Mouse (Mus musculus) limb, embryonic 14.5 days (tissue): ENCODE data around the gene Ccdc65. TPM values are rescaled to one million over a fixed set of nuclear protein-coding genes. Genes with fewer than 3 reads are reported as not detected.

Source experiments
- ATAC-seq: fragments of 200-750 bp; cut with Nextera tagmentation; 2 replicates; pipeline ENCODE4 v1.8.0; 2017; ENCODE audit warnings: low read depth, moderate number of reproducible peaks, moderate TSS enrichment; ENCODE audit not compliant: low FRiP score
- DNase-seq: peaks from one replicate; pipeline ENCODE4 v3.0.0-alpha.2; 2015; ENCODE audit warnings: low spot score
- H3K27ac ChIP-seq: fragments of 300-500 bp; sonication (generic); replicated peaks from 2 replicates; pipeline ENCODE4 v1.5.1; 2014; ENCODE audit warnings: low read depth, mild to moderate bottlenecking, low read length, moderate library complexity, mixed read lengths
- H3K27me3 ChIP-seq: fragments of 300-500 bp; sonication (generic); 2 replicates; pipeline ENCODE4 v1.6.1; 2014; ENCODE audit warnings: low read length, mixed read lengths; ENCODE audit not compliant: control insufficient read depth, insufficient read depth
- H3K36me3 ChIP-seq: fragments of 300-500 bp; sonication (generic); 2 replicates; pipeline ENCODE4 v1.6.1; 2014; ENCODE audit warnings: mild to moderate bottlenecking, low read length, moderate library complexity, mixed read lengths; ENCODE audit not compliant: control insufficient read depth, insufficient read depth
- H3K4me1 ChIP-seq: fragments of 300-500 bp; sonication (generic); 2 replicates; pipeline ENCODE4 v1.6.1; 2014; ENCODE audit warnings: antibody characterized with exemption, low read length, mixed read lengths; ENCODE audit not compliant: control insufficient read depth, insufficient read depth
- H3K4me2 ChIP-seq: fragments of 300-500 bp; sonication (generic); replicated peaks from 2 replicates; pipeline ENCODE4 v1.6.1; 2014; ENCODE audit warnings: low read depth, mild to moderate bottlenecking, low read length, moderate library complexity; ENCODE audit not compliant: severe bottlenecking
- H3K4me3 ChIP-seq: fragments of 300-500 bp; sonication (generic); replicated peaks from 2 replicates; pipeline ENCODE4 v1.5.1; 2014; ENCODE audit warnings: low read length
- H3K9ac ChIP-seq: fragments of 300-500 bp; sonication (generic); 2 replicates; pipeline ENCODE4 v1.6.1; 2014; ENCODE audit warnings: mild to moderate bottlenecking, low read depth, low read length, moderate library complexity; ENCODE audit not compliant: severe bottlenecking
- H3K9me3 ChIP-seq: fragments of 300-500 bp; sonication (generic); 2 replicates; pipeline ENCODE4 v1.6.1; 2016; ENCODE audit warnings: low read length; ENCODE audit not compliant: control insufficient read depth
- POLR2A ChIP-seq: fragments of 200-500 bp; IDR thresholded peaks from 2 replicates; pipeline ENCODE4 v1.8.0; 2012; ENCODE audit warnings: inconsistent platforms, mild to moderate bottlenecking, moderate library complexity, borderline replicate concordance; ENCODE audit not compliant: insufficient read depth, insufficient read length; ENCODE audit errors: extremely low read depth
- WGBS: fragments of 180-500 bp; shearing (Covaris S2); extraction: QIAGEN DNeasy Blood & Tissue Kit; methylation state at CpG from one replicate; pipeline ENCODE4 v1.1.7; 2014; 5-methylcytosine and 5-hydroxymethylcytosine counted together
- polyA plus RNA-seq, 2 experiments: library from polyadenylated mRNA; depleted of rRNA in 1 of 2; stranded (reverse) in 1 of 2; unstranded in 1 of 2; fragments of >200 nt; fragmentation: Nextera tagmentation in 1 of 2; extraction: Ambion mirVana in 1 of 2; gene quantifications; 2 replicates each; pipeline versions ENCODE4 v1.2.1 to v1.2.3; 2012 to 2014

The Ccdc65 gene
- polyA plus RNA-seq, 2 experiments = 0.48 to 0.87 TPM

DNA sequence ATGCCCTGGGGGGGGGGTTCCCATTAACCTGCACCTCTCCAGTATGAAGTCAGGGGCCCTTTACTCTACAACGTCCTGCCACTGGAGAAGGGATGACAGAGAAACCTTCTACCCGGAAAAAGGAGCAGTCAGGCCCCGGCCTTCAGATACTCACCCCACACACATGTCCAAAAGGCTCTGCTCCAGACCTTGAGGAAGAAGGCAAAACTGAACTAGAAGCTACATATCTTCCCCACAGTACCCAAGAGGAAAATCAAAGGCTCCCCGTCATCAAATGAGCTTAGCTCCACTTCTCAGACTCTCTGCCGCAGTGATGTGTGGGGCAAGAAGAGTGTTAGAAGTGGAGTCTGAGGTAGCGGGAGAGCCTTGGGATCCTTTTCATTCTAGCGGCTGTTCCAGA is 18.7 kb downstream of the Ccdc65 start:
- no peak for ATAC-seq
- no peaks in the 10 kb centered on the region for H3K9me3 ChIP-seq
- H3K36me3 ChIP-seq = no peaks in the 10 kb centered on the region
- peak overlapping the region; percentile 93 for H3K4me2 ChIP-seq
- H3K27me3 ChIP-seq = no peaks in the 10 kb centered on the region
- peak overlapping the region; percentile 57 for H3K9ac ChIP-seq
- H3K4me1 ChIP-seq = peaks cover 17% of the 10 kb centered on the region
- peak overlapping the region; percentile 57 for H3K4me3 ChIP-seq
- no peak for DNase-seq
- 29% methylated on average over 7 of the region's 7 CpGs for WGBS
- TF ChIP-seq POLR2A = no peak
- H3K27ac ChIP-seq = no peak overlapping the region

DNA sequence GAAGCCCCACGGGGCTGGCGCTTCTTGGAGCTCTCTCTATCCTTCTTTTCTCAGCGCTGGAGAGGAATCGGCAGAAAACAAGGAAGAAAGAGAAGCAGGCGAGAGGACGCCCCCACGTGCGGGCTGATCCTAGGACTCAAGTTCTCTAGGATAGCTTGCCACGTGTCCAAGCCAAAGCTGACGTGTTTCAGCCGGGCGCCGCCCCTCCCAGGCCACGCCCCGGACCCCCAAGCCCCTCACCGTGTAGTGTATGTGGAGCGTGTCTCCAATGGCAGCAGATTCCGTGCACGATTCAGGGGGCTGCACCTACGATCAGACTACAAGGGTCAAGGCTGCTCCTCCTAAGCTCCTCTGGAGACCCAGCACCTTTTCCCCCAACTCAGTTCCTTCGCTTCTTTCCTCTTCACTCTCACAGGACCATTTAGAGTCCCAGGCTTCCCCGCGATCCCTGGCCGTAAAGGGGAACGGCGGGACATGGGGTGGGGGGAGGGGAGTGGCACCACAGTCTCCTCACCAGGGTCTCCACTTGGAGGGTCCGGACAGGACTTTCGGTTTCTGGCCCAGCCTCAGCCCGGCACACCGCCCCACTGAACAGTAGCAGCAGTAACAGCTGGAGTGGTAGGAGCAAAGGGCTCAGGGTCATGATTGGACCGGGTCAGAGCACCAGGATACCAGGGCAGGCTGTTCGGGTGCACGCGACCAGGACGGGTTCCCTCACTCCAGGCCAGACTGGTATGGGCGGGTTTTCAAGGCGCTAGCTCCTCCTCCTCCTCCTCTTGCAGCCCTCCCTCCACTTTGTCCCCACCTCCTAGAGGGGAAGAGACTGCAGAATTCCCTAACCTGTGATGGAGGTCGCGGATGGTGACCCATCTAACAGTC is 19.7 kb downstream of the Ccdc65 start, which contains the start of gene Fkbp11:
Gene Fkbp11 (minus strand): TSS at position 756 of the 879 bp plus-strand sequence.
- under 1% methylated on average over 37 of the region's 39 CpGs for WGBS
- ATAC-seq = peak; percentile 85

DNA sequence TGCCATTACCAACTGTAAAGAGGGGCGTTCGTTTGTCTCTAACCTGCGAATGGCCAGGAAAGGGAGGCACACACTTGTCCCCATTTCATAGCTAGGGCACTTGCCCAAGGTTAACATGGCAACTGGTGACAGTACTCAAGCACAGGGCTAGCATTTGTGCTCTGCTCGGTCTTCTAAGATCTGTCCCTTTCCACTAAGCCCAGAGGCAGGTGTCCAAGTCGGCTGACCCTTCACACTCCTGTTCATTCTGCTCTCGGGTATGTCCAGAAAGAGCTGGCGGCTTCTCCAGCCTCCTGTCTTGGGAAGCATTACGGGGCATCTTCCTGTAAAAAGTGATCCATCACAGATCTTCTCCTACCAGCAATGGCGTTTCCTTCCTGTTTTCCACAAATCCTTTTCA is 20.4 kb downstream of the Ccdc65 start:
- Histone ChIP-seq H3K4me2 (peak overlapping the region; percentile 93), H3K27ac (no peak overlapping the region)
- WGBS = 38% methylated on average over 9 of the region's 9 CpGs

More for the DNA sequence above, 19.7 kb downstream of the Ccdc65 start, which contains the start of gene Fkbp11:
- Histone ChIP-seq H3K27ac (peak within 1 kb of the TSS; percentile 58), H3K9me3 (no peaks in the 10 kb centered on the region), H3K36me3 (no peaks in the 10 kb centered on the region), H3K4me3 (peak within 1 kb of the TSS; percentile 57), H3K9ac (peak within 1 kb of the TSS; percentile 57), H3K27me3 (no peaks in the 10 kb centered on the region), H3K4me1 (peaks cover 17% of the 10 kb centered on the region), H3K4me2 (peak within 1 kb of the TSS; percentile 93)
- DNase-seq = peak; percentile 81
- TF ChIP-seq POLR2A = 0 out of 2 replicates have a peak, but pooled peaks have one; percentile 6

DNA sequence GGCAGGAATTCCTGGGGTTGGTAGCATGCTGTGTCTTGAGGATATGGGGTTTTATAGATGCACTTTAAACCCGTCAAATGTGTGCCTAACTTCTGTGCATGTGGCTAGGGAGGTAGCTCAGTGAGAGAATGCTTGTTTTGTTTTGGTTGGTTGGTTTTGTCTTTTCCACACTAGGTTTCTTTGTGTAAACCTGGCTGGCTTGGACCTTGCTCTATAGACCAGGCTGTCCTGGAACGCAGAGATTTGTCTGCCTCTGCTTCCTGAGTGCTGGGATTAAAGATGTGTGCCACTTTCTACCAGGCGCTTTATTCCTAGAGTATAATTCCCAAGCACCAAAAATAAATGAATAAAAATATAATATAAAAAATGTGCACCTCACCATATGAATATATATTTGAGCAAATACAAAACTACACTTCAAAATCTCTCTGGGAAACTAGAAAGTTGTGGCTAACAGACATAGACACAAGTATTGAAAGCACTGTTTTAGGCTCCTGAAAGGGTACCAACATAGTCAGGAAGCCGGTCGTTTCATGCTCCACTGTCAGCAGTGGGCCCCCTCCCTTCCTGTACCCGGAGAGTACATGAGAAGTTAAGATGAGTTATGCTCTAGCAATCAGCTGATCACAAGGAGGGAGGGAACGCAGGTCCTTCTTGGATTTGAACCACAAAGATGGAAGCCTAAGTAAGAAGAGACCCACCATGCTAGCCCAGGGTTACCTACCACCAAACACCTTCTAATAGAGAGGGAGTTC is 22.0 kb downstream of the Ccdc65 start:
- H3K4me1 ChIP-seq = peaks cover 13% of the 10 kb centered on the region
- H3K36me3 ChIP-seq = peaks cover 6% of the 10 kb centered on the region; the same call in 1 of the 2 replicates
- no peaks in the 10 kb centered on the region for H3K27me3 ChIP-seq
- H3K27ac ChIP-seq = no peak overlapping the region
- no peaks in the 10 kb centered on the region for H3K9me3 ChIP-seq
- H3K9ac ChIP-seq = no peak overlapping the region
- TF ChIP-seq POLR2A = no peak
- WGBS = 64% methylated on average over 7 of the region's 7 CpGs
- no peak for DNase-seq
- H3K4me3 ChIP-seq = no peak overlapping the region
- no peak overlapping the region for H3K4me2 ChIP-seq
- no peak for ATAC-seq

More for the DNA sequence above, 20.4 kb downstream of the Ccdc65 start:
- TF ChIP-seq POLR2A = no peak
- Histone ChIP-seq H3K9ac (no peak overlapping the region), H3K36me3 (no peaks in the 10 kb centered on the region), H3K4me3 (peak overlapping the region; percentile 57; the same call in 1 of the 2 replicates), H3K9me3 (no peaks in the 10 kb centered on the region), H3K27me3 (no peaks in the 10 kb centered on the region), H3K4me1 (peaks cover 15% of the 10 kb centered on the region)
- DNase-seq (no peak), ATAC-seq (no peak)

DNA sequence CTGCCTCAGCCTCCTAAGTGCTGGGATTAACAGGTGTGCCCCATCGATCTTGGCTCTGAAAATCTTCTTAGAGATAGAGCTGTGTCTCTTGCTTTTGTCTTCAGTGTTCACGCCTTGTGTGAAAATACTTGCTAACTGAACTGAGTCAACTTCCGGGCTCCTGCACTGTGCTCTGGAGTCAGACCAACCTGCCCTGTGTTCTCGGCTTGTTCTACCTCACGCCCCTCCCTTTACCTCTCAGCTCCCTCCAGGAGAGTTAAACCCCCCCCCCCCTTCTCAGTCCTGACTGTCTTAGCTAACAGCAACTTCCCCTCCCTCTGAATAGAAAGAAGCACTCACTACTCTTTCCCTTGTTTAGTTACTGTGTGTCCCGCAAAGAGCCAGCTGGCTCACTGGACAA is 22.8 kb downstream of the Ccdc65 start:
- no peak for TF ChIP-seq POLR2A
- H3K36me3 ChIP-seq = peaks cover 12% of the 10 kb centered on the region; the same call in 1 of the 2 replicates
- no peak overlapping the region for H3K4me2 ChIP-seq
- no peaks in the 10 kb centered on the region for H3K9me3 ChIP-seq
- 80% methylated on average over 6 of the region's 6 CpGs for WGBS
- no peak overlapping the region for H3K9ac ChIP-seq
- H3K27ac ChIP-seq = no peak overlapping the region
- no peaks in the 10 kb centered on the region for H3K27me3 ChIP-seq
- H3K4me3 ChIP-seq = no peak overlapping the region
- ATAC-seq (no peak), DNase-seq (no peak)
- peaks cover 13% of the 10 kb centered on the region for H3K4me1 ChIP-seq
